Mouse (Mus musculus) gastrocnemius, postnatal 25 days (tissue): ENCODE results near the gene Sema3g. TPM values are rescaled to one million over a fixed set of nuclear protein-coding genes. Genes with fewer than 3 reads are reported as not detected.
A peak's percentile ranks its signal among the peaks of the same experiment; 100 is the strongest.

Experiments
- DNase-seq: peaks from one replicate; pipeline ENCODE4 v3.0.0; 2022
- total RNA-seq, 2 experiments: library from RNA; stranded (reverse); gene quantifications; 1 replicate in 1 of 2; 2 replicates in 1 of 2; pipeline ENCODE4 v1.2.3; 2021

Gene Sema3g
- total RNA-seq, 2 experiments from 2014 or later: 6.0 to 6.1 TPM

- peak; percentile 38 for DNase-seq
Measured at GRCm38 (mm10) chr14:31232404-31233069, 14.9 kb downstream of the Sema3g start.

GRCm38 (mm10) chr14:31233070-31233995, 15.7 kb downstream of the Sema3g start:
- DNase-seq: peak; percentile 27

GRCm38 (mm10) chr14:31233996-31234591, 16.4 kb downstream of the Sema3g start:
- DNase-seq: peak; percentile 50

GRCm38 (mm10) chr14:31237101-31237882, 19.6 kb downstream of the Sema3g start:
- DNase-seq: peak; percentile 72

GRCm38 (mm10) chr14:31240528-31240927, 22.9 kb downstream of the Sema3g start:
- no peak for DNase-seq

GRCm38 (mm10) chr14:31244777-31245176, 27.1 kb downstream of the Sema3g start:
- DNase-seq: no peak

- no peak for DNase-seq
Measured at GRCm38 (mm10) chr14:31245946-31246345, 28.3 kb downstream of the Sema3g start.

GRCm38 (mm10) chr14:31248396-31248795, 30.7 kb downstream of the Sema3g start:
- no peak for DNase-seq

- DNase-seq: no peak
Measured at GRCm38 (mm10) chr14:31250222-31251083, 32.8 kb downstream of the Sema3g start.

- peak; percentile 93 for DNase-seq
Measured at GRCm38 (mm10) chr14:31251084-31251604, 33.5 kb downstream of the Sema3g start, which contains the start of the genes Phf7 and Bap1. Phf7 (minus strand) TSS chr14:31251317. Bap1 (plus strand) TSS chr14:31251450.

GRCm38 (mm10) chr14:31251626-31252025, 34.0 kb downstream of the Sema3g start:
- DNase-seq: no peak

- no peak for DNase-seq
Measured at GRCm38 (mm10) chr14:31252091-31252490, 34.4 kb downstream of the Sema3g start.

- DNase-seq: no peak
Measured at GRCm38 (mm10) chr14:31258476-31259050, 40.9 kb downstream of the Sema3g start.

- no peak for DNase-seq
Measured at GRCm38 (mm10) chr14:31260374-31260773, 42.7 kb downstream of the Sema3g start.

GRCm38 (mm10) chr14:31260932-31261331, 43.3 kb downstream of the Sema3g start:
- DNase-seq: no peak

GRCm38 (mm10) chr14:31267649-31268048, 50.0 kb downstream of the Sema3g start:
- no peak for DNase-seq

- DNase-seq: no peak
Measured at GRCm38 (mm10) chr14:31268301-31269001, 50.8 kb downstream of the Sema3g start.

GRCm38 (mm10) chr14:31269456-31270100, 51.9 kb downstream of the Sema3g start:
- no peak for DNase-seq

- DNase-seq: no peak
Measured at GRCm38 (mm10) chr14:31271121-31271520, 53.5 kb downstream of the Sema3g start.
